Mouse (Mus musculus) cerebellum, adult 2 months (tissue): Measurements from ENCODE around the gene Birc5.

Experiments used
- CTCF ChIP-seq: fragments of 200-500 bp; IDR thresholded peaks from 2 replicates; pipeline ENCODE4 v1.5.1; 2011; ENCODE audit warnings: low read depth, mild to moderate bottlenecking, control low read depth, low read length, moderate library complexity, borderline replicate concordance; ENCODE audit not compliant: insufficient read depth
- POLR2A ChIP-seq: fragments of 200-500 bp; IDR thresholded peaks from 2 replicates; pipeline ENCODE4 v1.6.1; 2011; ENCODE audit warnings: low read length, control low read depth, borderline replicate concordance; ENCODE audit not compliant: insufficient read depth

- TF ChIP-seq CTCF (no peak), POLR2A (no peak)
Measured at GRCm38 (mm10) chr11:117839021-117839420, 10.0 kb upstream of the Birc5 start.
